Mouse (Mus musculus): Measurements from ENCODE around the gene Exoc7. TPM values are rescaled to one million over a fixed set of nuclear protein-coding genes. Genes with fewer than 3 reads are reported as not detected.

The Exoc7 gene
- polyA plus RNA-seq (2015; fragmentation: Illumina TruSeq; extraction: RNeasy Lipid Tissue Mini Kit (QIAGEN cat#74804); ENCODE audit: insufficient read depth, low read depth, low replicate concordance) = 9.2 TPM

GRCm38 (mm10) chr11:116307019-116307725 lies at the start of gene Exoc7:
TSS of gene Exoc7 (minus strand) at chr11:116307233.

GRCm38 (mm10) chr11:116335244-116336036 lies 28.4 kb upstream of the Exoc7 start, which contains the start of gene Foxj1:
TSS of gene Foxj1 (minus strand) at chr11:116335399.

GRCm38 (mm10) chr11:116280751-116281663 lies 26.0 kb downstream of the Exoc7 start, which contains the start of gene Galr2:
TSS of gene Galr2 (plus strand) at chr11:116280939.

GRCm38 (mm10) chr11:116274045-116274666 lies 32.9 kb downstream of the Exoc7 start, which contains the start of gene Srp68:
TSS of gene Srp68 (minus strand) at chr11:116274217.

Other genes with a start within 250 kb of the Exoc7 start
- gene Unc13d, start 229.3 kb downstream of the Exoc7 start, polyA plus RNA-seq (2015; fragmentation: Illumina TruSeq; extraction: RNeasy Lipid Tissue Mini Kit (QIAGEN cat#74804); ENCODE audit: insufficient read depth, low read depth, low replicate concordance) = 2.5 TPM
- gene Wbp2, start 220.2 kb downstream of the Exoc7 start, polyA plus RNA-seq (2015; fragmentation: Illumina TruSeq; extraction: RNeasy Lipid Tissue Mini Kit (QIAGEN cat#74804); ENCODE audit: insufficient read depth, low read depth, low replicate concordance) = 26.2 TPM
- gene Trim47, start 180.0 kb downstream of the Exoc7 start, polyA plus RNA-seq (2015; fragmentation: Illumina TruSeq; extraction: RNeasy Lipid Tissue Mini Kit (QIAGEN cat#74804); ENCODE audit: insufficient read depth, low read depth, low replicate concordance) = 14.4 TPM
- 2.2 TPM for gene Trim65, start 176.1 kb downstream of the Exoc7 start, polyA plus RNA-seq (2015; fragmentation: Illumina TruSeq; extraction: RNeasy Lipid Tissue Mini Kit (QIAGEN cat#74804); ENCODE audit: insufficient read depth, low read depth, low replicate concordance)
- 14.6 TPM for gene Mrpl38, start 168.4 kb downstream of the Exoc7 start, polyA plus RNA-seq (2015; fragmentation: Illumina TruSeq; extraction: RNeasy Lipid Tissue Mini Kit (QIAGEN cat#74804); ENCODE audit: insufficient read depth, low read depth, low replicate concordance)
- gene Fbf1, start 139.1 kb downstream of the Exoc7 start, polyA plus RNA-seq (2015; fragmentation: Illumina TruSeq; extraction: RNeasy Lipid Tissue Mini Kit (QIAGEN cat#74804); ENCODE audit: insufficient read depth, low read depth, low replicate concordance) = 8.8 TPM
- 7.9 TPM for gene Ten1, start 108.4 kb downstream of the Exoc7 start, polyA plus RNA-seq (2015; fragmentation: Illumina TruSeq; extraction: RNeasy Lipid Tissue Mini Kit (QIAGEN cat#74804); ENCODE audit: insufficient read depth, low read depth, low replicate concordance)
- 15.4 TPM for gene Acox1, start 108.2 kb downstream of the Exoc7 start, polyA plus RNA-seq (2015; fragmentation: Illumina TruSeq; extraction: RNeasy Lipid Tissue Mini Kit (QIAGEN cat#74804); ENCODE audit: insufficient read depth, low read depth, low replicate concordance)
- 1.1 TPM for gene Evpl, start 69.2 kb downstream of the Exoc7 start, polyA plus RNA-seq (2015; fragmentation: Illumina TruSeq; extraction: RNeasy Lipid Tissue Mini Kit (QIAGEN cat#74804); ENCODE audit: insufficient read depth, low read depth, low replicate concordance)
- gene Srp68, start 33.0 kb downstream of the Exoc7 start, polyA plus RNA-seq (2015; fragmentation: Illumina TruSeq; extraction: RNeasy Lipid Tissue Mini Kit (QIAGEN cat#74804); ENCODE audit: insufficient read depth, low read depth, low replicate concordance) = 30.8 TPM
- gene Galr2, start 26.3 kb downstream of the Exoc7 start, polyA plus RNA-seq (2015; fragmentation: Illumina TruSeq; extraction: RNeasy Lipid Tissue Mini Kit (QIAGEN cat#74804); ENCODE audit: insufficient read depth, low read depth, low replicate concordance) = not detected
- 1.4 TPM for gene Foxj1, start 28.2 kb upstream of the Exoc7 start, polyA plus RNA-seq (2015; fragmentation: Illumina TruSeq; extraction: RNeasy Lipid Tissue Mini Kit (QIAGEN cat#74804); ENCODE audit: insufficient read depth, low read depth, low replicate concordance)
- gene Rnf157, start 105.8 kb upstream of the Exoc7 start, polyA plus RNA-seq (2015; fragmentation: Illumina TruSeq; extraction: RNeasy Lipid Tissue Mini Kit (QIAGEN cat#74804); ENCODE audit: insufficient read depth, low read depth, low replicate concordance) = 1.6 TPM
- gene Ubald2, start 126.9 kb upstream of the Exoc7 start, polyA plus RNA-seq (2015; fragmentation: Illumina TruSeq; extraction: RNeasy Lipid Tissue Mini Kit (QIAGEN cat#74804); ENCODE audit: insufficient read depth, low read depth, low replicate concordance) = 10.8 TPM
- gene Qrich2, start 159.0 kb upstream of the Exoc7 start, polyA plus RNA-seq (2015; fragmentation: Illumina TruSeq; extraction: RNeasy Lipid Tissue Mini Kit (QIAGEN cat#74804); ENCODE audit: insufficient read depth, low read depth, low replicate concordance) = not detected
- gene Prpsap1, start 187.0 kb upstream of the Exoc7 start, polyA plus RNA-seq (2015; fragmentation: Illumina TruSeq; extraction: RNeasy Lipid Tissue Mini Kit (QIAGEN cat#74804); ENCODE audit: insufficient read depth, low read depth, low replicate concordance) = 59.0 TPM
- gene Sphk1, start 223.7 kb upstream of the Exoc7 start, polyA plus RNA-seq (2015; fragmentation: Illumina TruSeq; extraction: RNeasy Lipid Tissue Mini Kit (QIAGEN cat#74804); ENCODE audit: insufficient read depth, low read depth, low replicate concordance) = 4.7 TPM

All from pancreas, adult 10 weeks (tissue).